Comparison of ENCODE assay signal across 26 mouse cellular contexts in the genomic region with DNA sequence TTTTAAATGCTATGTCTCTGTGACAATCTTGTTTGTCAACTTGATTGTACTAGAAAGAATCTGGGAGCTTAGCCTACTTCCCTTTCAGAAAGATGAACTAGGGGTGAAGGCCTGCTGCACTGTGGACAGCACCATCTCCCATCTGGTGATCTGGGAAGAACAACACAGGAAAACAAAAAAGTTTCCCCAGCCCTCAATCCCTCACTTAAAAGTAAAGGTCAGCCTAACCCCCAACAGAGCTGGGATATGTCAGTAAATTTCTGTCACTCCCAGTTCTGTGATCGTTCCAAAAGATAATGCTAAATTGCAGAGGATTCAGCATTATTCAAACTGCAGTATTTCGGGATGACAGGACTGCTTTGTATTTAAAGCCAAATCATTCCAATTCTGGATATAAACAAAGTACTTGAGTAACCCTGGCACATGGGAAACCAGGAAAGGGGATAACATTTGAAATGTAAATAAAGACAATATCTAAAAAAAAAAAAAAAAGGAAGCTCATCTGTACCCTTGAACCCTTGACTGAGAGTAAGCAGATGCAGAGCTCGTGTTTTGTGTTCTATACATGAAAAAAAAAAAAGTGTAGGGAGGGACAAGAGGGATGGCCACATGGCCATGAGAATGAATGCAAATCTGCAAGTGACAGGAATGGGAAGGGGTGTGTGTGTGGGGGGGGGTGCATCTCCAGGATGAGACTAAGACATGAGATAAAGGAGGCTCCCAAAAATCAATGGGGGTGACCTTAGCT.
DNase-seq lines count a peak whose midpoint lies in the region; ATAC-seq and TF ChIP-seq lines count a peak whose summit lies in the region.
"Had no signal": no experiment of that assay in that cellular context is flagged by ENCODE, and none has a peak within 500 bp of the region (broad histone marks: within the 10 kb centered on the region; RNA-seq: fewer than 3 reads in every experiment).

No protein-coding gene starts in this region.

- TF ChIP-seq CTCF in layer of hippocampus, adult 2 months (conservative IDR thresholded peaks at IDR 0.05): no peak

- 22% methylated on average over 3 of the region's 3 CpGs for WGBS in lung, embryonic 16.5 days
- 41% methylated on average over 3 of the region's 3 CpGs for WGBS in liver, embryonic 15.5 days (ENCODE audit: insufficient replicate concordance)
- 70% methylated on average over 3 of the region's 3 CpGs for WGBS in heart, embryonic 12.5 days

- H3K27ac ChIP-seq in layer of hippocampus, adult 2 months: peak overlapping the region; percentile 28
- peak overlapping the region; percentile 22 for H3K27ac ChIP-seq in lung, embryonic 16.5 days (ENCODE audit: low read length)
- peak overlapping the region; percentile 68 for H3K27ac ChIP-seq in liver, embryonic 15.5 days (replicated peaks)
- H3K27ac ChIP-seq in heart, embryonic 12.5 days (ENCODE audit: poor library complexity, severe bottlenecking): no peak overlapping the region
- H3K27ac ChIP-seq: embryonic facial prominence, embryonic 12.5 days; heart, embryonic 13.5 days; hindbrain, embryonic 14.5 days; kidney, postnatal 0 days; midbrain, embryonic 10.5 days; midbrain, embryonic 15.5 days; neural tube, embryonic 15.5 days had no signal

- no peaks in the 10 kb centered on the region for H3K9me3 ChIP-seq in lung, embryonic 16.5 days (ENCODE audit: control insufficient read depth, low read length)
- H3K9me3 ChIP-seq in liver, embryonic 15.5 days (replicated peaks): no peaks in the 10 kb centered on the region
- H3K9me3 ChIP-seq in heart, embryonic 12.5 days (replicated peaks): no peaks in the 10 kb centered on the region
- H3K9me3 ChIP-seq: embryonic facial prominence, embryonic 12.5 days; heart, embryonic 13.5 days; midbrain, embryonic 10.5 days; midbrain, embryonic 15.5 days; neural tube, embryonic 15.5 days had no signal

- no peak overlapping the region for H3K4me2 ChIP-seq in lung, embryonic 16.5 days (ENCODE audit: low read depth, low read length)
- peak overlapping the region; percentile 20 for H3K4me2 ChIP-seq in liver, embryonic 15.5 days
- H3K4me2 ChIP-seq in heart, embryonic 12.5 days: no peak overlapping the region
- H3K4me2 ChIP-seq: embryonic facial prominence, embryonic 12.5 days; heart, embryonic 13.5 days; hindbrain, embryonic 14.5 days; midbrain, embryonic 15.5 days; neural tube, embryonic 15.5 days had no signal

- ATAC-seq in lung, embryonic 16.5 days (ENCODE audit: low read depth): peak; percentile 93
- no peak for ATAC-seq in liver, embryonic 15.5 days (ENCODE audit: insufficient read depth)
- ATAC-seq in heart, embryonic 12.5 days (ENCODE audit: insufficient number of reproducible peaks, low FRiP score): no peak
- ATAC-seq: activated CD4-positive, CD25-positive, alpha-beta regulatory T cell, adult 4 months; forebrain, embryonic 14.5 days; midbrain, embryonic 15.5 days had no signal

- H3K27me3 ChIP-seq in lung, embryonic 16.5 days (ENCODE audit: control insufficient read depth, insufficient read depth, low read depth, low read length): no peaks in the 10 kb centered on the region
- H3K27me3 ChIP-seq in liver, embryonic 15.5 days: no peaks in the 10 kb centered on the region
- no peaks in the 10 kb centered on the region for H3K27me3 ChIP-seq in heart, embryonic 12.5 days (replicated peaks)
- H3K27me3 ChIP-seq: embryonic facial prominence, embryonic 12.5 days; heart, embryonic 13.5 days; midbrain, embryonic 15.5 days; neural tube, embryonic 15.5 days had no signal

- H3K9ac ChIP-seq in lung, embryonic 16.5 days (ENCODE audit: low read length): no peak overlapping the region
- H3K9ac ChIP-seq in liver, embryonic 15.5 days: no peak overlapping the region
- H3K9ac ChIP-seq in heart, embryonic 12.5 days: no peak overlapping the region
- H3K9ac ChIP-seq: embryonic facial prominence, embryonic 12.5 days; heart, embryonic 13.5 days; hindbrain, embryonic 14.5 days; midbrain, embryonic 15.5 days; neural tube, embryonic 15.5 days had no signal

- DNase-seq in layer of hippocampus, adult 2 months (ENCODE audit: low spot score in 2 of 2): no peak
- DNase-seq in layer of hippocampus, postnatal 10 days (ENCODE audit: low spot score in 2 of 2): no peak
- DNase-seq in lung, postnatal 4 days: no peak
- DNase-seq in right cerebral cortex, adult 2 months (ENCODE audit: low spot score in 2 of 2): no peak
- DNase-seq: adrenal gland, adult 2 months; cerebellum, adult 9-10 months; embryo, embryonic 11 days; kidney, adult 8-10 months; kidney, postnatal 4 days; retina, postnatal 1 day; right cerebral cortex, postnatal 25 days; spleen, adult 18-20 months; thymus, adult 2 months; thymus, postnatal 36 days had no signal

- H3K4me3 ChIP-seq in layer of hippocampus, adult 2 months: no peak overlapping the region
- H3K4me3 ChIP-seq in lung, embryonic 16.5 days (ENCODE audit: low read length): no peak overlapping the region
- no peak overlapping the region for H3K4me3 ChIP-seq in liver, embryonic 15.5 days (replicated peaks)
- no peak overlapping the region for H3K4me3 ChIP-seq in heart, embryonic 12.5 days
- H3K4me3 ChIP-seq: embryonic facial prominence, embryonic 12.5 days; heart, embryonic 13.5 days; midbrain, embryonic 10.5 days; midbrain, embryonic 15.5 days; neural tube, embryonic 15.5 days had no signal

- H3K4me1 ChIP-seq in lung, embryonic 16.5 days (replicated peaks; ENCODE audit: control insufficient read depth, insufficient read depth, low read length): peaks cover 6% of the 10 kb centered on the region
- H3K4me1 ChIP-seq in liver, embryonic 15.5 days (replicated peaks): peaks cover 35% of the 10 kb centered on the region
- H3K4me1 ChIP-seq in heart, embryonic 12.5 days (replicated peaks): no peaks in the 10 kb centered on the region
- H3K4me1 ChIP-seq: midbrain, embryonic 10.5 days had no signal

- no peaks in the 10 kb centered on the region for H3K36me3 ChIP-seq in lung, embryonic 16.5 days (ENCODE audit: control insufficient read depth, insufficient read depth, low read length)
- no peaks in the 10 kb centered on the region for H3K36me3 ChIP-seq in liver, embryonic 15.5 days (replicated peaks)
- H3K36me3 ChIP-seq in heart, embryonic 12.5 days: no peaks in the 10 kb centered on the region
- H3K36me3 ChIP-seq: embryonic facial prominence, embryonic 12.5 days; heart, embryonic 13.5 days; midbrain, embryonic 10.5 days; midbrain, embryonic 15.5 days; neural tube, embryonic 15.5 days had no signal
